Mouse (Mus musculus): ENCODE results near the gene Fam57b. TPM values are rescaled to one million over a fixed set of nuclear protein-coding genes. Genes with fewer than 3 reads are reported as not detected.
A peak's percentile ranks its signal among the peaks of the same experiment; 100 is the strongest.
"Not testable (repeated sequence)": the region's sequence is repeated elsewhere in the genome, so short reads cannot be mapped to it uniquely, and the experiment has no call there.

Gene Fam57b
- polyA plus RNA-seq, 1 experiment: 130 TPM

DNA sequence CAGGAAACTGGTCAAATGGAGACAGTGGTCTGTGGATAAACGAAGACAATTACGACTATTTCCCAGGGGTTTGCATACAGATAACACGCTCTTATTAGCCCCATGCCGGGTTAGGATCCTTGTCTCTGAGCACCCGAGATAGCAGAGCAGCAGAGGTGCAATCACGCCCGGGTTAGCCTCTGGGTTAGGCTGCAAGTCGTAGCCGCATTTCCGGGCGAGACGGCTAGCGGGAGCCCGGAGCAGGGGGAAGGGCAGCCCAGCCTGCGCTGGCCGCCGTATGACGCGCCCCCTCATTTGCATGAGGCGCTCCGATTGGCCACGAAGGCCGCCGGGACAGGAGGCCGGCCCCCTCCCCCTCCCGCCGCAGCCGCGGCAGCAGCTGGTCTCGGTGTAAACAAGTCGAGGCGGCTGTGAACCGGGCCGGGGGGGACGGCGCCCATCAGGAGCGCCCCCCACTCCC lies 20.8 kb upstream of the Fam57b start, which contains the start of gene Ypel3:
Gene Ypel3 (plus strand): TSS at position 358 of the 460 bp plus-strand sequence.
- DNase-seq (ENCODE audit: extremely low spot score in 1 of 2, low spot score in 1 of 2): peak; percentile 89 to 94

DNA sequence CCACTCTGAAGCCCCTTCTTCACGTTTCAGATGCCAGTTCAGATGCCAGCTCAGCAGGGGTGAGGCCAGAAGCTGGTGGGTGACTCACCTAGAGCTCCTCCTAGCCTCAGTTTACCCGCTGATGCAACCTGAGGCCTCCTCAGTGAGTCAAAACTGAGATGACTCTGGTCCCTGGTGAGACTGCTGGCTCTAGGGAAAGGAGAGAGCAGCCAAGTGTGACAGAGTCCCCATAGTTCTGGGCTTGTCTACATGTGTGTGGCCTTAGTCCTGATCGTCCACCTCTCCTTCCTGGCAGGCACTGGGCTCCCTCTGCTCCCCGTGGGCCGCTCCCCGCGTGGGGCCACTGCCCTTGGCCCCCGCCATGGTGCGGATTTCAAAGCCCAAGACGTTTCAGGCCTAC lies 20.0 kb upstream of the Fam57b start:
- DNase-seq (ENCODE audit: extremely low spot score in 1 of 2, low spot score in 1 of 2): no peak

DNA sequence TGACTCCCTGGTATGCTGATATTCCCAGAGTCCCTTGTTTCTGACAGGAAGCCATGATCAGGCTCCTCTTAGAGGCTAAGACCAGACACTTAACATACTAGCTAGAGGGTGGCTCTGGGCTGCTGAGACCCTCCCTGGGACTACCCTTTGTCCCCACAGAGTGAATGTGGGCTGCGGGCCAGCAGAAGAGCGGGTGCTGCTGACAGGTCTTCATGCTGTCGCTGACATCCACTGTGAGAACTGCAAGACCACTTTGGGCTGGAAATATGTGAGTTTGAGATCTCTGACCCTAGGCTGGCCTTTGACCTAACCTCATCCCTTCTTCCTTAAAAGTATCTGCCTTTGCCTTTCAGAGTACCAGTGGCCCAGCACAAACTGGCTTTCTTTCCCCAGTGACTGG lies 19.3 kb upstream of the Fam57b start:
- DNase-seq (ENCODE audit: extremely low spot score in 1 of 2, low spot score in 1 of 2): no peak

DNA sequence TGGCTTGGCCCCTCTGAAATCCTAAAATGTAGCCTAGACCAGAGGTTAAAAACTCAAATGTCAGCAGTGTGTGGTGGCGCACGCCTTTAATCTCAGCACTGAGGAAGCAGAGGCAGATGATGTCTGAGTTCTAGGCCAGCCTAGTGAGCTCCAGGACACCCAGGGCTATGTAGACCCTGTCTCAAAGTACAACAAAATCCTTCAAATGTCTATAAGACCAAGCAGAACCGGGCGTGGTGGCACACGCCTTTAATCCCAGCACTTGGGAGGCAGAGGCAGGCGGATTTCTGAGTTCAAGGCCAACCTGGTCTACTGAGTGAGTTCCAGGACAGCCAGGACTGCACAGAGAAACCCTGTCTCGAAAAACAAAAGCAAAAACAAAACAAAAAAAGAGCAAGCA lies 18.4 kb upstream of the Fam57b start:
- DNase-seq (ENCODE audit: extremely low spot score in 1 of 2, low spot score in 1 of 2): not testable (repeated sequence)

DNA sequence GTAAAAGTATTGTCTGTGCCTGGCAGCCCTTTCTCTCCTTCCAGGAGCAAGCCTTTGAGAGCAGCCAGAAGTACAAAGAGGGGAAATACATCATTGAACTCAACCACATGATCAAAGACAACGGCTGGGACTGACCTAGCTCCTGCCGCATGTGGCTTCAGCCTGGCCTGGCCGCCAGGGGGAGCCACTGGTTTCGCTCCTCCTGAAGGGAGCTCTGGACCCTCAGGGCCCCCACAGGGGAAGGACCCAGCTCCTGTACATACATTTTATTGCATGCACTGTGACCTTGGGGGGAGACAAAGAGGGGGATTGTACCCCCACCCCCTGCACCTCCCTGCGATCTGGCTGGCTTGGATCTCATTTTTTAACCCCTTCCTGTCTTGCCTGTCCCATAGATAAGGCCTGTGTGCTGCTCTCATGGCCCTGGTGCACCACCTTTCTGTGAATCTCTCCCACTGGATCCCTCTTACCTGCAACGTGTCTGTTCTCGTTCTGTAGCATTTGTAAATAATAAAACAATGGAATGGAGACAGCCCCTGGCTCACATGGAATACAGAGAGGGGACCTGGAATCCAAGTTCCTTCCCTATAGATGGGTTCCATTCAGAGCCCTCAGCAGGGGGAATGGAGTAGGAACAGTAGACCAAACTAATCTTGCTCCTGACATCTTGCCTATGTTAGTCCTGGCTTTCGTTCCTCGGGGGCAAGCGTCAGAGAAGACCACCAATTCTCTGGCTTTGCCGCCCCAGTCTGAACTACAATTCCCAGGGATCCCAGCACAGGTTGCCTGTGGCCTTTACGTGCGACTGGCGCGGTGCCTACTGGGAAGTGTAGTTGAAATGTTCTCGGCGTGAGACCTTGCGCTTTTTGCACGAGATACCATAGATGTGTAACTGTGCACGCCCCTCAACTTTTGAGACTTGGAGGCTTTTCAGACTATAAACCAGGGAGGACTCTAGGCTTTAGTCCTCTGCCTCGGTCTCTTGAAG lies 17.2 kb upstream of the Fam57b start:
- peak; percentile 74 to 89 for DNase-seq (ENCODE audit: extremely low spot score in 1 of 2, low spot score in 1 of 2)

DNA sequence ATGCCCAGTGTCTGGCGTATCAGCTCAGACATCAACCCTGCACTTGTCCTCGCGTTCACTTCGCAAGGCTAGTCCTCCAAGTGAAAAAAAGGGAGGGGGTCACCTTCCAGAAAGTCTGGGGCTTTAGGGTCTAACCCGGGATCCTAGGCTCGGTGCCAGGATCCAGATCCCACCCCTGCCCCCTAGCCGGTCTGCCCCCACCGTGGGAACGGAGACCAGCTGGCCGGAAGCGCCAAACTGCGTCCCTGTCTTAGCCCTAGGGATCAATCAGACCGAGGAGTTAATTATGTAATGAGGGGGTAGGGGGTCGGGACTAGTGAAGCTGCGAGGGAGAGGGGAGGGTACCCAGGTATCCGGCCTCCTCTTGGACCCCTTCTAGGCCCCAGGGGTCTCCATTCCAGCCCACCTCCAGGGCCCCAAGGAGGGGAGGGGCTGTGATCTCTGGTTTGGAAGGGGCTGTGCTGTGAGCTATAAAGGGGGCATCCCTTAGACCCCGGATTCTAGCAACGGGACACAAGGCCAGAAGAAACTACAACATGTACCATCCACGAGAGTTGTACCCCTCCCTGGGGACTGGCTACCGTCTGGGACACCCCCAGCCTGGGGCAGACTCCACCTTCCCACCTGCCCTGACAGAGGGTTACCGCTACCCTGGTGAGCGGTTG lies 16.4 kb upstream of the Fam57b start, which contains the start of gene Tbx6:
Gene Tbx6 (plus strand): TSS at position 513 of the 665 bp plus-strand sequence.
- DNase-seq (ENCODE audit: extremely low spot score in 1 of 2, low spot score in 1 of 2): no peak

DNA sequence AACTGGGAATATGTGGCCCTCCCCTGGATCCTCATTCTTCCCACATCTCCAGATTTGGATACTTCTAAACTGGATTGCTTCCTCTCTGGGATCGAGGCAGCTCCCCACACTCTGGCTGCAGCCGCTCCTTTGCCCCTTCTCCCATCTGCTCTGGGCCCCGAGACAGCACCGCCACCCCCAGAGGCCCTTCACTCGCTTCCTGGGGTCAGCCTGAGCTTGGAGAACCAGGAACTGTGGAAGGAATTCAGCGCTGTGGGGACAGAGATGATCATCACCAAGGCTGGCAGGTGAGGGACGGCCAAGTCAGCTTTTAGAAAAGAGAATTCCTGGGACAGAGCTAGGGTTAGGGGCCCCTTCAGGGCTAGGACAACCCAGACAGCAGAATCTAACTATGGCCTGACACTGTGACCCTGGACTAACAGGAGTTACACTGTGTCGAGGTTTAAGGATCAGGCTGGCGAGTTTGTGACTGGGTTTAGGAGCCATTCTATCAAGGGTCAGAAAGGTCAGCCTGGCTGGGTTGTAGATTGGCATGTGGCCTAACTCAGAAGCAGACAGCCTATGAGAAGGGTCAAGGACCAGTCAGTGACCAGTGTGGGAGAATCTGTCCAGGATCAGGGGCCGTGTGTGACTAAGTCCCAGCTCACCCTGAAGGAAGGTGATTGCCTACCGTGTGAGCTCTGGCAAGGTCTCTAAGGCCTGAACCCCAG lies 15.7 kb upstream of the Fam57b start:
- no peak for DNase-seq (ENCODE audit: extremely low spot score in 1 of 2, low spot score in 1 of 2)

DNA sequence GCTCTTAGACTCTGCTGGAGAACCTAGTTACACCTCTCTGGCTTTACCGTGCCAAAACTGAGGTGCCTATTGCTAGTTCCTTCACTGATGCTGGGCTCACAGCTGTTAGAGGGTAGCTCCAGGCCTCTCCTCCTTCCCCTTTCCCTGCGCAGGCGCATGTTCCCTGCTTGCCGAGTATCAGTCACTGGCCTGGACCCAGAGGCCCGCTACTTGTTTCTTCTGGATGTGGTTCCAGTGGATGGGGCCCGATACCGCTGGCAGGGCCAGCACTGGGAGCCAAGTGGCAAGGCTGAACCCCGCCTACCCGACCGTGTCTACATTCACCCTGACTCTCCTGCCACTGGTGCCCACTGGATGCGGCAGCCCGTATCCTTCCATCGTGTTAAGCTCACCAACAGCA lies 14.8 kb upstream of the Fam57b start:
- no peak for DNase-seq (ENCODE audit: extremely low spot score in 1 of 2, low spot score in 1 of 2)

DNA sequence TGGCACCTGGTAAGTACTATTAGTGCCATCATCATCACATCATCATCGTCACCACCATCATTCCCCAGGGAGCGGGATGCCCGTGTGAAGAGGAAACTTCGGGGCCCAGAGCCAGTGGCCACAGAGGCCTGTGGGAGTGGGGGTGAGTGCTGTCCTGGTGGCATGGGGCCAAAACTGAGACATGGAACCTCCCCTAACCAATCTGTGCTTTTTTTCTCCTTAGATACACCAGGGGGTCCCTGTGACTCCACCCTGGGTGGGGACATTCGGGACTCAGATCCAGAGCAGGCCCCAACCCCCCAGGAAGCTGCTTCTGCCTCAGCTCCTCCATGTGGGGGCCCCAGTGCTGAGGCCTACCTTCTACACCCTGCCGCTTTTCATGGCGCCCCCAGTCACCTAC lies 13.0 kb upstream of the Fam57b start:
- no peak for DNase-seq (ENCODE audit: extremely low spot score in 1 of 2, low spot score in 1 of 2)

DNA sequence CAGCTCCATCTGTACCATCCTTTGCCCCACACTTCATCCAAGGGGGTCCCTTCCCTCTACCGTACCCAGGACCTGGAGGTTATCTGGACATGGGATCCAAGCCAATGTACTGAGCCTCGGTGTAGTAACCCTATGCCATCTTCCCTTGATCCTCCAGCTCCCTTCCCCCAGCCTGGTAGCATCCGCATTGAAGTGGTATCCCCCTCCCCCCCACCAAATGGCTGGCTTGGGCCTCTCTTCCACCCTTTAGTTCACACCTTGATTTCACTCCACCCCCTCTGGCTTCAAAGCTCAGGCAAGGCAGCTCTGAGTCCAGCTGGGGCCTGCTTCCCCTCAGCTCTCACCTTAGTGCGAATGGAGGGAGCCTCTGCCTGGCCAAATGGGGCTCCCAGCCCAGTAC lies 12.4 kb upstream of the Fam57b start:
- no peak for DNase-seq (ENCODE audit: extremely low spot score in 1 of 2, low spot score in 1 of 2)

DNA sequence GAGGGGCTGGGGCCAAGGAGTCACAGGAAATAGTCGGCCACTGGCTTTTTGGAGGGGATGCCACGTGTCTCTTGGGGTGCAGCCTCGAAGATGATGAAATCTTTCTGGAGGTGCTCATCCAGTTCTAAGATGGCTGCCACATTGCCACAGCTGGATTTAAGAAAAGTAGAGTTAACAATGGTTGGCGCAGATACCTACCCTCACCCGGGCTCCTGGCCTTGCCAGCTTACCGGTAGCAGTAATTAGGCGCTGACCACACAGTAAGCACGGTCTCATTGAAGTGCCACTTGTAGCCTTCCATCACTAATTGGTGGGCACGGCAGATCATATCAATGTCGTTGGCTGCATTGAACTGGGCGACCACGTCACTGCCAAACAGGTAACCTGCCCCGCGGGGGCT lies 11.3 kb upstream of the Fam57b start:
- DNase-seq (ENCODE audit: extremely low spot score in 1 of 2, low spot score in 1 of 2): no peak

DNA sequence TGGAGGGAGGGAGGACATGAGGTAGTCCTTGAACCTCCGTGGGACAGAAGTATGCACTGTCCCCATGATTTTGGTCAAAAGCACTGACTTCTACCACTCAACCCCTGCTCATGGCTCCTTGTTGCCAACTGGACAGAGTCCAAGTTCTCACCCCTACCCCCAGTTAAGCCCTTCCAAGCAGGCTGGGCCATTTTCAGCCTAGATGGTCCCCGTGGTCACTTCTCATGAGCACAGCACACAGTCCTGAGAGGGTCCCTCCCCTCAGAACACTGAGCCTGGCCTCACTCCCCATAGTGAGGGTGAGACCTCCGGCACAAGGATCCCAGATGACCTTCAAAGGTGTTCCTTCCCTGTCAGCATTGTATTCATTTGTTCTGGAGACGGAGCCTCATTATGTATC lies 8.3 kb upstream of the Fam57b start:
- DNase-seq (ENCODE audit: extremely low spot score in 1 of 2, low spot score in 1 of 2): no peak

DNA sequence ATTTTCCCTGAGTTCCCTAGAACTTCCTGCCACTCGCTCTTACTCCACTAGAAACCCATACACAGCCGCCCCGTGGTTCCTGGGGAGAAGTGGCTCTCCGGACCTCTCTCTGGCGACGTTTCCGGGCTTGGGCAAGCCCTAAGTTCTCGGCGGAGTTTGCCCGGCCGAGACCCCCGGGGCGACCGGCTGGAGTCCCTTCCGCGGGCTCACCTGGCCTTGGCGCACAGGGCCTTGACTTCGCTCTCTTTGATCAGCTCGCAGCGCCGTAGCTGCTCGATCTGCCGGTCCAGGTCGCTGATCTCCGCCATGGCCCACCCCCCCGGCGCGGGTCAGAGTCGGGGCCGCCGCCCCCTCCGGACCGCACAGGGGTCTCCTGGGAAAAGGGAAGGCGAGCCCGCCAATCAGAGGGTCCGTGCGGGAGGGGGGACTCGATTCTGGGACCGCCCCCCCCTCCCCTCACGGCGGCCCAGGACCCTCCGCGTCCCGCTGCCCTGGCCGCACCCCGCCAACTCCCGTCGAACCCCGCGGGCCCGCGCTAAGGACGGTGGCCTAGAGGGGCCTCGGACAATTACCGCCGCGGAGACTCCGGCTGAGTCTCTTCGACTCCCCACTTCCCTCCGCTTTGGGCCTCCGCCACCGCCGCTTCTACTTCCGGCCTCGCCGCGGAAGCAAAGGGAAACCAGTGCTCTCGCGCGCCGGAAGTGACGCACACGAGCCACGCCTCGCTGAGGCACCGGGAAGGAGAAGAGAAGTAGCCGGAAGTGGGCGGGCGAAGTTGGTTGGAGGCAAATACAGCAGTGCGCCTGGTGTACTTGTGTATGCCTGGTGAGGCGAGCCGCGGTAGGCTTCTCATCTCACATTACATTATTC lies 5.4 kb upstream of the Fam57b start, which contains the start of gene Ppp4c:
Gene Ppp4c (minus strand): TSS at position 646 of the 870 bp plus-strand sequence.
- peak; percentile 93 to 98 for DNase-seq (ENCODE audit: extremely low spot score in 1 of 2, low spot score in 1 of 2)

DNA sequence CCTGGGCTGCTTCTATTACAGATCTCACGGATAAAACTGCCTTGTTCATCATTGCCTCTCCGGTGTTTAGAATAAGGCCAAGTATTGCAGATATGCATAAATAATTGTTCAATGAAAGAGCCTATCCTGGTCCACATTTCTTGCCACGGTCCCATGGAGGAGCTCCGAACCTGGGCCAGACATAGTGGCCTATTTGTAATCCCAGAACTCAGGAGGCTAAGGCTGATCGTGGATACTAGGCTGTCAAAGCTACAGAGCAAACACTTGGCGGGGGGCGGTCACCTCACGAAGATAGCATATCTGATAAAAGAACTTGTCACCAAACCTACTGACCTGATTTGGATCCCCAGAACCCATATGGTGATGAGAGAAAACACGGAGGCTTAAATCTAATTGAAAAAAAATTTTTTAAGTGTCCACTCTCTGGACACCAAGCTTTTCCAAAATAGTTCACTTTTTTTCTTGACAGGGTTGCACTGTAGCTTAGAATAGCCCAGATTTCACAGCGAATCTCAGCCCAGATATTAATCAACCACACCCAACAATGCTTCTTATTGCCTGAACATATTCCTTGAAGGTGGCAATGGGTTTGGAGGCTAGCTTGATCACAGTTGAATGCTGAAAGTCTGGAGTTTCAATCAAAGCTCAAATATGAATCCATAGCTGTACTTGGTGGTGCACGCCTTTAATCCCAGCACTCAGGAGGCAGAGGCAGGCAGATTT lies 4.6 kb upstream of the Fam57b start:
- DNase-seq (ENCODE audit: extremely low spot score in 1 of 2, low spot score in 1 of 2): no peak

DNA sequence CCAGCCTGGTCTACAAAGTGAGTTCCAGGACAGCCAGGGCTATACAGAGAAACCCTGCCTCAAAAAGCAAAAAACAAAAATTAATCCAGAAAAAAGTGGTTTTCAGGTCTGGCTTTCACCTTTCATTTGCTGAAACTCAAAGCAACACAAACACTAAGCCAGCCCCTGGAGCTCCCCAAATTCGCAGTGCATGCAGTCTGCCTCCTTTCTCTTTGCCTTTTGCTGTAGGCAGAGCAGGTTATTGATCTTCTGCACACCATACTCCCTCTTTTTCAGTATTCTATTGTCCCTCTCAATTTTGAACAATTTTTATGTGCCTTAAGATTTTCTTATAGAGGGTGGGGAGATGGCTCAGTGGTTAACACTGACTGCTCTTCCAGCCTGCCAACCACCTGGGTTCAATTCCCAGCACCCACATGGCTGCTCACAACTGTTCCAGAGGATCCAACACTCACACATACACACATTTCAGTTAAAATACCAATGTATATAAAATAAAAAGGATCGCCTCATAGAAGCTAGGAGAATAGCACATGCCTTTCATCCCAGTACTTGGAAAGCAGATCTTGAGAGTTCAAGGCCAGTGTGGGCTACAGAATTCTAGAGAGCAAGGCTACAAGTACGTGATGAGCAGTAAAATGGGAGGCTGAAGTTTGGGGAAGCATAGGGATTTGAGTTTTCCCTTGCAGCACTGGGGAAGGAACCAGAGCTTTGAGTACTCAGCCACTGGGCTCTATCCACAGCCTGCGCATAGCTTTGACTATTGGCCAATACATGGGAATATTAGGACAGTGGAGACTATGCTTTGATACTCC lies 3.8 kb upstream of the Fam57b start:
- DNase-seq (ENCODE audit: extremely low spot score in 1 of 2, low spot score in 1 of 2): no peak

DNA sequence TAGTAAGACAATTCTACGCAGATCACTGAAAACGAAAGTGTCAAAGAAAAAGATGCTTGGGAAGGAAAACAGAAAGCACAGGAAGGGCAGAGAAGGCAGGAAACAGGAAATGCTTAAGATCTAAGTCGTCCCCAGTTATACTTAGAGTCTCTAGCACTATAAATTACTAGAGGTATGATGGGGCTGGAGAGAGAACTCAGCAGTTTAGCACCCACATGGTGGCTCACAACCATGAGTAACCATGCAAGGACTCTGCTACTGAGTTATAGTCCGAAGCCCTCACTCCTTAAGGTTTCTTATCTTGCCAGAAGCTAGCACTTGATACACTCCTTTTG lies 3.2 kb upstream of the Fam57b start:
- DNase-seq (ENCODE audit: extremely low spot score in 1 of 2, low spot score in 1 of 2): no peak

DNA sequence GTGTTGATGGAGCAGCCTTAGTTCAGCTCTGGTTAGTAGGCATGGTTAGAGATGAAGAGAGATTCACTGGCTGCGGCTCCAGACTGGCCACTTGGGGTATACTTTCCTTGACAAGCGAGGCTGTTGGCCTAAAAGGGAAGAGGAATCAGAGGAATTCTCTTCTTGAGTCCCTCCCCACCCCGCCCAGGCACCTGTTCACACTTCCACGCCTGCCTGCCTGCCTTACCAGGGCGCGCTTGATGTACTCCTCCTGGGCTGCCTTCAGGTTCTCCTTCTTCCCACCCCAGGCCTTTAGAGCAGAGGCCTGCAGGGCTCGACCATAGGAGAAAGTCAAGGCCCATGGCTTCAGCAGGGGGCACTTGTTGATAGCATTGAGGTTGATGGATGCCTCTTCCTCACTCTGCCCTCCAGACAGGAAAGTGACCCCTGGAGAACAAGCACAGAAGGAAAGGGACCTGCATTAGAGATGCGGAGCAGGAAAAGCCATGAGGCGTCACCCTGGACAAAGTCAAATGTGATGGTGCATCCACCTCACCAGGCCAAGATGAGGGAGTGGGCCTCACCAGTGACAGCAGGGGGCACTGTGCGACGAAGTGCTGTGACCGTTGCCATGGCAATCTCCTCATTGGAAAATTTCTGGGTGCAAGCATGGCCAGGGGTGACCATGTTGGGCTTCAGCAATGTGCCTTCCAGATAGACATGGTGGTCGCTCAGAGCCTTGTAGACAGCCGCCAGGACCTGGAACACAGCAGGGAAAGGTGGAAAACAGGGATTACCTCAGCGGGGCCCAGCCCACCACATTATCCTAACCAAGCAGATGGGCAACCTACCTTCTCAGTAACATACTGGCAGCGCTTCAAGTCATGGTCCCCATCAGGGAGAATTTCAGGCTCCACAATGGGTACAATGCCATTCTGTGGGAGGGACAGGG lies 1.8 kb upstream of the Fam57b start:
- no peak for DNase-seq (ENCODE audit: extremely low spot score in 1 of 2, low spot score in 1 of 2)
